Comparison of ENCODE assay signal across 16 mouse cellular contexts in the genomic region with DNA sequence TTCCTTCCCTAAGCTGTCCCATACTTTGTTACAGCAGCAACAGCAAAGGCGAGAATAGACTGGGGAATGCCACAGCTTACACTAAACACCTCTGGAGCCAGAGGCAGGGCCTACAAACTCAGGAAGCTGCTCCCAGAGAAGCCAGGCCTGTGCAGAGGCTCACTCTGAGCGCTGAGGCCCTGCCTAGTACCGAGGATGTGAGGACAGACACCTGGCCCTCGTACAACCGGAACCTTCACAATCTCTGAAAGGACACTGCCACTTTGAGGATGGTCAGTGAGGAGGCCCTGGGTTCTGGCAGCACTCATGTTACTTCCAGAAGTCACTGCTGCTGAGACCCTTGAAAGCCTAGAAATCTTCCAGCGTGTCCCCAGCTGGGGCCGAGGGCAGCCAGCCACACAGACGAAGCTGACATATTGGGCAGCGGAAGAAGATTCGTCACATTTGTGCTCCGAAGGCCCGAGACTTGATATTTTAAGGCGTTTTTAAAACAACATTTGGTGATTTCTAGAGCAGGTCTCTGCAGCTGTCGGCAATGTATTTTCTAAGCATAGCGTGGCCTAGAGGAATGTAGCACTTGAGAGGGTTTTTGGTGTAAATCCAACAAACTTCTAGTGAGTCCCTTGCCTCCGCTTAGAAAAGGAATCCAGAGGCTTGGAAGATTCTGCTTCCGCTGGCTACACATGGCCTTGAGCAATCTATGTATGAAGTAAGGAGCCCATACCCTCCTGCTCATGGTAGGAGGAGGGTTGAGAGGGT. TPM values are rescaled to one million over a fixed set of nuclear protein-coding genes. Genes with fewer than 3 reads are reported as not detected.
DNase-seq lines count a peak whose midpoint lies in the region; ATAC-seq and TF ChIP-seq lines count a peak whose summit lies in the region.
"Had no signal": no experiment of that assay in that cellular context is flagged by ENCODE, and none has a peak within 500 bp of the region (broad histone marks: within the 10 kb centered on the region; RNA-seq: fewer than 3 reads in every experiment).

No protein-coding gene starts in this region.

- H3K4me1 ChIP-seq in hindbrain, postnatal 0 days (ENCODE audit: insufficient read depth, low read length) = peaks cover 7% of the 10 kb centered on the region; the same call in 1 of the 2 replicates
- peaks cover 21% of the 10 kb centered on the region for H3K4me1 ChIP-seq in hindbrain, embryonic 12.5 days
- H3K4me1 ChIP-seq in embryonic facial prominence, embryonic 15.5 days = peaks cover 47% of the 10 kb centered on the region
- peaks cover 51% of the 10 kb centered on the region for H3K4me1 ChIP-seq in limb, embryonic 15.5 days
- H3K4me1 ChIP-seq in forebrain, embryonic 12.5 days = peaks cover 4% of the 10 kb centered on the region; the same call in 1 of the 2 replicates

- no peak for TF ChIP-seq CTCF in hindbrain, postnatal 0 days (IDR thresholded peaks at IDR 0.05; ENCODE audit: low read depth)

- 81% methylated on average over 17 of the region's 17 CpGs for WGBS in hindbrain, postnatal 0 days
- WGBS in hindbrain, embryonic 12.5 days = 89% methylated on average over 17 of the region's 17 CpGs
- WGBS in embryonic facial prominence, embryonic 15.5 days = 52% methylated on average over 17 of the region's 17 CpGs
- WGBS in limb, embryonic 15.5 days = 55% methylated on average over 17 of the region's 17 CpGs
- 92% methylated on average over 17 of the region's 17 CpGs for WGBS in forebrain, embryonic 12.5 days

- H3K4me2 ChIP-seq in hindbrain, postnatal 0 days (ENCODE audit: low read depth, low read length) = no peak overlapping the region
- H3K4me2 ChIP-seq in hindbrain, embryonic 12.5 days (replicated peaks) = no peak overlapping the region
- no peak overlapping the region for H3K4me2 ChIP-seq in embryonic facial prominence, embryonic 15.5 days (replicated peaks)
- no peak overlapping the region for H3K4me2 ChIP-seq in limb, embryonic 15.5 days
- no peak overlapping the region for H3K4me2 ChIP-seq in forebrain, embryonic 12.5 days

- H3K36me3 ChIP-seq in hindbrain, postnatal 0 days (ENCODE audit: insufficient read depth, low read length) = no peaks in the 10 kb centered on the region
- no peaks in the 10 kb centered on the region for H3K36me3 ChIP-seq in hindbrain, embryonic 12.5 days
- no peaks in the 10 kb centered on the region for H3K36me3 ChIP-seq in embryonic facial prominence, embryonic 15.5 days
- no peaks in the 10 kb centered on the region for H3K36me3 ChIP-seq in limb, embryonic 15.5 days
- H3K36me3 ChIP-seq in forebrain, embryonic 12.5 days (replicated peaks) = no peaks in the 10 kb centered on the region

- no peaks in the 10 kb centered on the region for H3K9me3 ChIP-seq in hindbrain, postnatal 0 days (ENCODE audit: low read length)
- no peaks in the 10 kb centered on the region for H3K9me3 ChIP-seq in hindbrain, embryonic 12.5 days (replicated peaks)
- no peaks in the 10 kb centered on the region for H3K9me3 ChIP-seq in embryonic facial prominence, embryonic 15.5 days (replicated peaks)
- no peaks in the 10 kb centered on the region for H3K9me3 ChIP-seq in limb, embryonic 15.5 days
- H3K9me3 ChIP-seq in forebrain, embryonic 12.5 days = no peaks in the 10 kb centered on the region

- no peak overlapping the region for H3K4me3 ChIP-seq in hindbrain, postnatal 0 days (ENCODE audit: low read length)
- no peak overlapping the region for H3K4me3 ChIP-seq in hindbrain, embryonic 12.5 days
- H3K4me3 ChIP-seq in embryonic facial prominence, embryonic 15.5 days (replicated peaks) = no peak overlapping the region
- no peak overlapping the region for H3K4me3 ChIP-seq in limb, embryonic 15.5 days
- H3K4me3 ChIP-seq in forebrain, embryonic 12.5 days (replicated peaks) = no peak overlapping the region

- no peaks in the 10 kb centered on the region for H3K27me3 ChIP-seq in hindbrain, postnatal 0 days (ENCODE audit: insufficient read depth, low read length)
- no peaks in the 10 kb centered on the region for H3K27me3 ChIP-seq in hindbrain, embryonic 12.5 days
- no peaks in the 10 kb centered on the region for H3K27me3 ChIP-seq in embryonic facial prominence, embryonic 15.5 days
- H3K27me3 ChIP-seq in limb, embryonic 15.5 days = no peaks in the 10 kb centered on the region
- H3K27me3 ChIP-seq in forebrain, embryonic 12.5 days = no peaks in the 10 kb centered on the region
- H3K27me3 ChIP-seq: Patski had no signal

- no peak for ATAC-seq in hindbrain, postnatal 0 days
- no peak for ATAC-seq in hindbrain, embryonic 12.5 days (ENCODE audit: low FRiP score)
- no peak for ATAC-seq in embryonic facial prominence, embryonic 15.5 days (ENCODE audit: insufficient number of reproducible peaks, low FRiP score, low TSS enrichment, low read depth)
- ATAC-seq in limb, embryonic 15.5 days (ENCODE audit: insufficient number of reproducible peaks, low FRiP score, low TSS enrichment, low read depth) = no peak
- ATAC-seq in forebrain, embryonic 12.5 days (ENCODE audit: low FRiP score) = no peak
- ATAC-seq: Patski had no signal

- no peak overlapping the region for H3K9ac ChIP-seq in hindbrain, postnatal 0 days (replicated peaks; ENCODE audit: low read length)
- no peak overlapping the region for H3K9ac ChIP-seq in hindbrain, embryonic 12.5 days
- no peak overlapping the region for H3K9ac ChIP-seq in embryonic facial prominence, embryonic 15.5 days
- H3K9ac ChIP-seq in limb, embryonic 15.5 days = no peak overlapping the region
- H3K9ac ChIP-seq in forebrain, embryonic 12.5 days = no peak overlapping the region

- no peak overlapping the region for H3K27ac ChIP-seq in hindbrain, postnatal 0 days
- H3K27ac ChIP-seq in hindbrain, embryonic 12.5 days = no peak overlapping the region
- H3K27ac ChIP-seq in embryonic facial prominence, embryonic 15.5 days (replicated peaks) = peak overlapping the region; percentile 70
- H3K27ac ChIP-seq in limb, embryonic 15.5 days = peak overlapping the region; percentile 73
- no peak overlapping the region for H3K27ac ChIP-seq in forebrain, embryonic 12.5 days

- DNase-seq in hindbrain, postnatal 0 days (ENCODE audit: low spot score) = peak; percentile 1
- DNase-seq in brain, adult 2 months (ENCODE audit: low read depth, low spot score) = peak; percentile 62
- DNase-seq in T-cell, adult 2 months (ENCODE audit: low spot score) = no peak
- DNase-seq: adrenal gland, adult 8-10 months; left cerebral cortex, postnatal 4 days had no signal

RNA-seq across cellular contexts. Expression of gene Psapl1, which starts 49.1 kb away (rescaled TPM):
- not detected in 2 replicates for total RNA-seq in hindbrain, postnatal 0 days (2014; rRNA removed)
- polyA plus RNA-seq in hindbrain, postnatal 0 days (2015; fragmentation: Nextera tagmentation; extraction: Ambion mirVana) = not detected in 2 replicates
- polyA plus RNA-seq in hindbrain, embryonic 12.5 days (2016; fragmentation: Nextera tagmentation; extraction: Ambion mirVana) = 0.08 TPM in 1 of 2 replicates, not detected in the other
- polyA plus RNA-seq in embryonic facial prominence, embryonic 15.5 days (2015; fragmentation: Nextera tagmentation; extraction: Ambion mirVana) = 58.3 and 61.4 TPM in 2 replicates
- polyA plus RNA-seq in limb, embryonic 15.5 days (2015; fragmentation: Nextera tagmentation; extraction: Ambion mirVana) = 95.5 and 111 TPM in 2 replicates
- polyA plus RNA-seq in forebrain, embryonic 12.5 days (2016; fragmentation: Nextera tagmentation; extraction: Ambion mirVana) = 0.09 TPM in 1 of 2 replicates, not detected in the other
- total RNA-seq: CH12.LX; hematopoietic stem cell, adult 5-6 weeks; layer of hippocampus, adult 8-10 months; left cerebral cortex, postnatal 4 days; megakaryocyte progenitor cell, adult 5-6 weeks; monocyte, adult 5-6 weeks had no signal
- polyA plus RNA-seq: cortical plate, adult 2 months; Patski had no signal

Comparison
In these comparisons a context has a peak if more than half of its experiments do, and no peak if none do; other contexts are left out.
1. H3K27ac ChIP-seq: peak in embryonic facial prominence, embryonic 15.5 days (single experiment) and limb, embryonic 15.5 days (single experiment); none in hindbrain, postnatal 0 days (single experiment), hindbrain, embryonic 12.5 days (single experiment) and forebrain, embryonic 12.5 days (single experiment).
2. RNA of gene Psapl1, which starts 49.1 kb away (polyA plus RNA-seq): 95.5 to 111 TPM in limb, embryonic 15.5 days and 58.3 to 61.4 TPM in embryonic facial prominence, embryonic 15.5 days; 0.09 TPM in forebrain, embryonic 12.5 days, 0.08 TPM in hindbrain, embryonic 12.5 days and not detected in hindbrain, postnatal 0 days; every median in the first group is over 10 times any median in the second.